Mouse (Mus musculus) urinary bladder, postnatal 14 days (tissue): ENCODE data around the gene Ip6k3.

Experiments used
- DNase-seq: peaks from one replicate; pipeline ENCODE4 v3.0.0; 2021; ENCODE audit warnings: low spot score

Ip6k3 gene

DNA sequence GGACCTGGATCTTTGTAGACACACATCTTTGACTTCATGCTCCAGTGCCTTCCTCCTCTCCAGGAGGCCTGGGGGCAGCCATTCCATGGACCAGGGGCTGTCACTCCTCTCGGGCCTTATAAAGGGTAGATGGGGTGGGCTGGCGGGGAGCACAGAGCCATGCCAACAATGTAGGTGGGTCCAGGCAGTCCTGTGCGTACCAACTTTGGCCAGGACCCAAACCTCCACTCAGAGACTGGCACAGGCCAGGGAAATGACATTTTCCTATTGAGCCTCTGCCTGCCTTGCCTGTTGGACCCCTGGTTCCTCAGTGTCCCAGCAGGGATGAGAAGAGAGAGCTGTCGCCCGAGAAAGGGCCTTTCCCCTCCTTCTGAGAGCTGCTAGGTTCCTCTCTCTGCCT is 14.8 kb upstream of the Ip6k3 start:
- no peak for DNase-seq

DNA sequence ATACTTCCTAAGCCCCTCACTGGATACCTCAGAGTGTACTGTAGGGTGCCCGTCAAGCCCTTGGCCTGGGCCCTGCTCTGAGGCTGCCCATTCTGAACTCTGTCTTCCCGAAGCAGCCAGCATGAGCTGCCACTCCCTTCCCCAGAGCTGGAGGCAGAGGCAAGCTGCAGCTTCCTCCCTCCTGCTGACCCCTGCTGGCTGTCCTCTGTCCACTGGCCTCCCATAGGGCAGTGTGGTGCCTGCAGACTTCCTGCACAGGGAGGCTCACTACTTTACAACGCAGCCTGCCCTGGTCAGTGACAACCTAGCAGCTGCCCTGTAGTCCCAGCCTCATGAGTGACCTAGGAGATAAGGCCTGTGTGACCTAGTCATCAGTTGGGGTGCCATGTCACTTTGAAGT is 14.1 kb upstream of the Ip6k3 start:
- peak; percentile 52 for DNase-seq

DNA sequence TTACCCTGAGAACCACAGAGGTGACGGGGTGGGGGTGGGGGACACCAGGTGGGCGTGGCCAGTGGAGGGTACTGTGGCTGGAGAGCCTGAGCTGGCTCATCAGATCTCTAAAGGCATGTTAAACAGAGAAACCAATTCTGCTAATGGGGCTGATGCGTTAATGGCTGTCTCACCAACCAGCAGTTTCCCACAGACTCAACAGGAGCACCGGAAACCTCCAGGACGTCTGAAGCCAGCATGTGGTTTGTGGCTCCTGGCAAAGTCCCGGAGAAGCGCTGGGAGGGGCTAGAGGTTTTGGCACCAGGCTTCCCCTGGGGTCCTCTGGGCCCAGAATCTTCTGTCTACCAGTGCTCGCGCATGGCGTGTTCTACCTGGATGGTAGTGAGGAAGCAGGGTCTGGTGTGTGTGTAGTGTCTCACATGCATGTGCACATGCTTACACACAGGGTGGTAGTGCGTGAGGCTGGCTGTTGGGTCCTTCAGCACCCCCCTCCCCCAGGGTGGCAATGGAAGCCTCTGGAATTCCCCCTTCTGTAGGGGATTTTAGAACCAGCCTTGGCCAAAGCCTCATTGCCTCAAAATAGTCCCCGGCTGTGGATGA is 12.2 kb upstream of the Ip6k3 start:
- no peak for DNase-seq

DNA sequence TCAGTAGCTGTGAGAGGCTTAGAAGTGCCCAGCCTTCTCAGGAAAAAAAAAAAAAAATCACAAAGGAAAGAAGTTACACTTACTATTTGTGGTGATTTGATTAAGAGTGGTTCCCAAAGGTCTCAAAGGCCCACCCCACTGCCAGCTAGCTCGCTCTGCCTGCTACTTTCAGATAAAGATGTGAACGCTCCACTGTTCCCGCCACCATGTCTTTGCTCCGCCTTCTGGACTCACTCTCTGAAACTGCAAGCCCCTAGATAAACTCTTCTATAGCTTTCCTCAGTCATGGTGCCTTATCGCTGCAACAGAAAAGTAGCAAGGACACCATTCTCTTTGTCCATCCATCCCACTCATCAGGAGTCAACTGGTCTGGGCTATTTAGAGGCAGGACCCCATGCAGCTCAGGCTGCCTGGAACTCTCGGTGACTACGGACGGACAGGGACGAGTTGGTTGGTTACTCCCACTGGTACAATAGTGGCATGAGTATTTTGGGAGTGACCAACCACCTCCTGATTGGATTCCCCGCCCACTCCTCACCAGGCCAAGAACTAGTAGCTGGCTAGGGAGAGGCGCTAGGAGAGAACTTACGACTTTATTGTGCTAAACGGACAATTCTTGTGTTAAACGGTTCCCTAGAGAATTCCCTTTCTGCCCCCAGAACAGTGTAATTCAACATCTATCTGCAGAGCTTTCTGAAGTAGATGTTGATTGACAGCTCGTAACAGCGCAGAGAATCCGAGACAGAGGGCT is 11.0 kb upstream of the Ip6k3 start:
- DNase-seq, result no peak

DNA sequence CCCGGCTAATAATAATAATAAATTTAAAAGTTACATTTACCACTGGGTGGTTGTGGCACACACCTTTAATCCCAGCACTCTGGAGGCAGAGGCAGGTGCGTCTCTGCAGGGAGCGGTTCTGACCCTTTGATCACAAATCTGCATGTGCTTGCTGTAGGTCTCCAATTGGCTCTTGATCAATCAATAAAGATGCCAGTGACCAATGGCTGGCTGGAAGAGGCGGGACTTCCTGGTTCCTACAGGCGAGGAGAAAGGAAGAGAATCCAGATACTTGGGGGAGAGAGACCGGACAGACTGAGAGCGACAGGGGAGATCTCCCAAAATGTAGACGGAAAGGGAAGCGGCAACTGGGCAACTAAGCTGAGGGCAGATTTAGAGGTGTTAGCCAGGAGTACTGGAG is 10.4 kb upstream of the Ip6k3 start:
- DNase-seq, result no peak

DNA sequence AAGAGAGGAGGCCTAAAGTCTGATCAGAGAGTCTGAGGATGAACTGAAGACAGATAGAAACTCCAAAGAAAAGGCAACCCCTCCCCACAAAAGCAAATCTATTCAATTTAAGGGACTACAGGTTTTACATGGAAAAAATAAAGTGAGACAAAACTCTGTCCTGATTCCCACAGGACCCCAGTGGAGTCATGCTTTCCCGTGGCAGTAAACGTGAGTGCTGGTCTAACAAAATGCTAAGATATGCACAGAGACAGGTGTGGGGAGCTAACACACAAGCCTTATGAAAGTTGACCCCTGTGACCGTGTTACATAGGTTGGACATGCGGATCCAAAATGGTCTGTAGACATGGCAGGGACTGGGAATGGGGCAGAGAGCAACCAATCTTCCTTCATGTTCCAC is 9.2 kb upstream of the Ip6k3 start:
- DNase-seq, result no peak

DNA sequence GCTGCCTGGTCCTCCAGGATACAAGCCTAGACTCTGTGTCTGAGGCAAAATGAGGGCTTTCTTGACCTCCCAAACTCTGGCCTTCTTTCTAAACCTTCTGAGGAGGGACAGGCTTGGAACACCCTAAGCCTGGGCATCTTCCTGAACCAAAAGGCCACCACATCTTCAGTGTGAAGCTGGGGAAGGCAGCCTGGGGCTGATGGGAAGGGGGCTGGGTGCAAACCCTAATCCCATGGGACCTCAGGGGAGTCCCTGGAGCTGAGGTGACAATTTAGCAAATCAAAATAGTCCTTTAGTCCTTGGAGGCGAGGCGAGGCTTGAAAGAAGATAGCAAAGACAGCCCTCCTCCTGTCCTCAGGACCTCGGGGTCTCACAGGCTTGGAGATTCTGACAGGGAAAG is 8.7 kb upstream of the Ip6k3 start:
- DNase-seq, result no peak

DNA sequence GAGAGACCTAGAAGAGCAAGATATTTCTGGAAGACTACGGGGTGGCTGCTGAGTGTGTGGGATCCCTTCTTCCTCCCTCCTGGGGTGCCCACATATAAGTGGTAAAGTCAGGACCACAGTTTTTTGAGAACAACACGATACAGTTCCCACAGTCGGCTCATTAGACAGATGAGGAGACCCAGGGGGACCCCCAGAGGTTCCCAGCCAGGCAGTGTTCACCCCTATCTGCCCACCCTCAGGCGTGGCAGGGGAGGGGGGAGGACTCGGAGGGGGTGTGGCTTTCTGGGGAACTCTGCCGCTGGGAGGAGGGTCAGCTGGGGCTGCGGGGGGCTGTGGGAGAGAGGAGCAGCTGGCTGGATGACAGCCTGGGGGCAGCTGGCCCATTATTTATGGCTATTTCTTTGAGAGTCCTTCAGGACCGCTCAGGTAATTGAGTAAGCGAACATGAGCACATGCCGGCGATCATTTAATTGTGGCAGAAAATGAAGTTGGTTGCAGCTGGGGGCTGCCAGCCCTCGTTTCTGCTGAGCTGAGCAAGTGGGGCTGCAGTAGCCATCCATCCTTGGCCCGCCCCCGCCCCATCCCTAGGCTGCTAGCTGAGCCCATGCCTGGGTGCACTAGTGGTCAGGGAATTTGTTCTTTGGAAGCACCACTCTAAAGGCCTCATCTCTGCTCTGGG is 7.7 kb upstream of the Ip6k3 start:
- DNase-seq, result no peak

DNA sequence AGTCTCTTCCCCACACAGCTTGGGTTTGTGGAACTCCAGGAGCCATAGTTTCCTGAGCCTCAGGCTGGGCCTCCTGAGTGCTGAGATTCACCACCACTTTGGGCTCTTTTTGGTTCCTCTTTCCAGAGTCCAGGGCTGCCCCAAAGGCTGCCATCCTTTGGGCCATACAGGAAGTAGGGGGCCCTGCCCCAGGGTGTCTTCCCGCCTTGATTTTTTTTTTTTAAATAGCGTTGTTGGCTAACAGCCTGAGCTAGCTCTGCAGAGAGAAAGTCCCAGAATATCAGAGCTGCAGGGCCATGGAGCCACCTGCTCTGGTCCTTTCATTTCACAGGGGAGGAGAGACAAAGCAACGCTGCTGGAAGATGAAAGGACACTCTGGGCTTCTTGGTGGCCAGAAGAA is 6.1 kb upstream of the Ip6k3 start:
- DNase-seq, result no peak

DNA sequence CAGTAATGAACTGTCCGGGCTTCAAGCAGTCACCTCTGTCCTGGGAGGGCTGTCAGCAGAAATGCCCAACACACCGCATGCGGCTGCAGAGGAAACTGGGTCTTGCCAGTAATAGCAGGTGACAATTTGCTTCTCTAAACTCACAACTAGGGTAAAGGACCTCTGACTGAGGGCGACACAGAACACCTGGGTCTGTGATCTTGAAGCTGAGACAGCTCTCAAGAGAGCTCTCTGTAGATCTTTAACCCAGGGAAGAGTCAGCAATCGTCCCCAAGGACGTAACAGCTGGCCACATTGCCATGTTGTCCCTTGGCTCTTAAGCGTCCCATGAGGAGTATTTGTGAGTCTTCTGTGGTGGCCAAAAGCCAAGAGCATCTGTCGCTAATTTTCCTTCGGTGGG is 4.9 kb upstream of the Ip6k3 start:
- no peak for DNase-seq

DNA sequence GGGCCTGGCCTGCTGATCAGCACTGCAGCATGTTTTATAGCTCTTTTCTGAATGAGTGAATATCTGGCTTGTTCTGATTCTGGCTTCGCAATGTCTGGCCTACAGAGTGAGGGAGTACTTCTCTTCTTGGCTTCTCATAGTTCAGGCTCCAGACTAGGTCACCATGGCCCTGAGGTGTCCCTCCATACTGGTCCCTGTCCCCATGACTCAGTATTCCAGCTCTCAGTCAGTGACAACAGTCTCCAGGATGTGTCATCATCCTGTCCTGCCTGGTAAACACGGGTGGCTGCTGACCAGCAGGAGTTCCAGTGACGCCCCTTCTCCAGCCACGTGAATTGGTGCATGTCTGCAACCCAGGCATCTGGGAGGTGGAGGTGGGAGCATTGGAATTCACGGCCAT is 3.5 kb upstream of the Ip6k3 start:
- DNase-seq, result no peak

DNA sequence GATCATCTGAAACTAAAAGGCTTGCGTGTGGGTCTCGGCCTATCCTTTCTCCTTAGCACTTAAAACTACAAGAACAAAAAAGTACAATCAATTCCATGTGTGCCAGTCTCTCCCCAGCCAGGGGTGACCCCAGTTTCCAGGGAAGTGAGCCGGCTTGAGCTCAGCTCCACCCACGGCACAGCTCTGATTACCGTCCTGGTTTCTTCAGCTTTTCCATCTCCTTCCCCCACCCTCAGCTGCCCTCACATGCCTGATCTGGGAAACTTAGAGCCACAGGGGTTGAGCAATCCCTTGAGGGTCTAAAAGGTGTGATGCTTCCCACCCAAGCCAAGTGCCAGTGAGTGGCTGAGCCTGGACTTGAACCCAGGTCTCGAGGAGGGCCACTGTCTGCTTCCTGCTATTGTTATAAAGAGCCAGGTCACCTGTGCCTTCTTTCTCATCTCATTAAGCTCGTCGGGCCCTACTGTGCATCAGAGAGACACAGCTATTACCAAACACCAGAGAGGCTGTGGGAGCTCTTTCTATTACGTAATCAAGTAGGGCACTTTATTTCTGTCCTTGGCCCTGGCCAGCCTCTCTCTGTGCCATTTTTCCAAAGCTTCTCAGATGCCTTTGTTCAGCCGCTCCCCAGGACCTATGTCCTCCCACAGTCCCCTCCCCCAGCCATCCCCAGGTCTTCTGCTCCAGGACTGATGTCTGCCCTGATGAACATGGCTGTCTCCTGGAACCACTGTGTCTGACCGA is 2.5 kb upstream of the Ip6k3 start:
- DNase-seq, result no peak

DNA sequence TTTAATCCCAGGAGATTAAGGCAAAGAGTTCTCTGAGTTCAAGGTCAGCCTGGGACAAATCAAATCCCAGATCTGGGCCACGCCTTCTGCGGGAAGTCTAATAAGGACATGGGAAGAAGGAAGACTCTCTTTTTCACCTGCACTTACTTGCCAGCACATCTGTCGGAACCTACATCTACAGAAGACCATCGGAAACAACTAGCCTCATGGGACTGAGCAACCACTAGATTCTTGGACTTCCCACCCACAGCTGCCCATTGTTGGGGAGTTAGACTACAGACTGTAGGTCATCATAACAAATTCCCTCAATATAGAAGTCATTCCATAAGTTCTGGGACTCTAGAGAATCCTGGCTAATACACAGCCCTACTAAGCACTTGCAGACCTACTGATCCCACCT is 974 bp upstream of the Ip6k3 start:
- no peak for DNase-seq

DNA sequence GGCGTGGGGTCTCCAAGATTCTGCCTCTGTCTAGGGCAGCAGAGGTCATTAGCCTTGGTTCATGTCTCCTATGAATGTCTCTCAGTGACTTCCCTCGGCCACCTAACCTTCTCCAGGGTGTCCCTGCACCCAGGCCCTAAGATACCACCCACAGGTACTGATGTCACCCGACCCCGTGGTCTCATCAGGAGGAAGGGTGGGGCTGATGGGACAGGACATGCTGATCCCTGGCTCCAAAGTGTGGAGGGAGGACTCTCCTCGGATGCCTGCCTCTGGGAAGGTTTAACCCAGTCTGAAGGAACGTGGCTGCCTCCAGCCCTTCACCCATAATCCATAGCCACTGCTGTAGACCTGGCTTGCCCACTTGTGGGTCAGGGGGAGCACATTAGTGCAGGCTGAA is 694 bp downstream of the Ip6k3 start:
- DNase-seq, result no peak

DNA sequence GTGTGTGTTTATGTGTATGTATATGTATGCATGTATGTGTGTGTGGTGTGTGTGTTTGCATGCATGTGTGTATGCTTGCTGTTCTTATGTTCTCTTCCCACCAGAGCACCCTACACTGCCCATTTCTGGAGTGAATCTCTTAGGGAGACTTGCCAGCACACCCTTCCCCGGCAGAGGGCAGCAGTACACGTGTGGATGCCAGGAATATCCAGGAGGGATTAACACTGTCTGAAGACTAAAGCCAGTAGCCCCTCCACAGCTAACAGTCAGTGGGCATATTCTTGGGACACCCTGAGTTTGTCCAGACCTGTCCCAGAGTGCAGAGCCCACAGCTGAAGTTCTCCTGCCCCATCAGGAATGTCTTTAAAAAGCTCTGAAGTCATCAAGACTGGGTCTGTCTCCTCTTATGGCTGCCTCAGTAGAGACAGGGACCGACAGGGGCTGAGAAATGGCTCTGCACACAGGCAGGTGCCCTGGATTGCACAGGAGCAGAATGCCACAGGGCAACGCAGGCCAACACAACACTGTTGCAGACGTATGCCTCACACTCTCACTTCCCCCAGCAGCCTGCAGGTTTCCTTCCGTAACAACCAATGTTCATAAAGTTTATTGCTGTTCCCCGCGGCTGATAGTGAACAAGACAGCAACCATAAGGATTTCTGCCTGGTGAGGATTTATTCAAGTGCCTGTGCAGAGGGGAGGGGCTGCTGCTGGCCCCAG is 2.4 kb downstream of the Ip6k3 start:
- DNase-seq, result peak; percentile 41

DNA sequence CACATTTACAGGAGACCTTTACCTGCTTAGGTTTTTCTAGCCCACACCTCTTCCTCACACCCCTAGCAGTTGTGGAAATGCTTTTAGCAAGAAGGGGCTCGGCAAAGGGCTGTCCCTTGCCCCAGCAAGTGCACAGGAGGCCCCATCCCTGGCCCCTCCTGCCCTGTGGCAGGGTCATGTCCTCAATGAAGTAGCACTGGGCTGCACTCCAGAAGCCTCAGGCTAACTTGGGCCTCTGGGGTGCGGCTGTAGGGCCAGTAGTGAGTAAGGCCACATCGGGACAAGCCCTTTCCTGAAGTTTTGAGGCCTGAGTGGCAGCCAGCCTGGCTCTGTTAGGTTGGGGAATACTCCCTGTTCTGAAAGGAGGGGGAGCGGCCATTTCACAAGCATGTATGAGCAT is 6.7 kb downstream of the Ip6k3 start:
- peak; percentile 42 for DNase-seq

DNA sequence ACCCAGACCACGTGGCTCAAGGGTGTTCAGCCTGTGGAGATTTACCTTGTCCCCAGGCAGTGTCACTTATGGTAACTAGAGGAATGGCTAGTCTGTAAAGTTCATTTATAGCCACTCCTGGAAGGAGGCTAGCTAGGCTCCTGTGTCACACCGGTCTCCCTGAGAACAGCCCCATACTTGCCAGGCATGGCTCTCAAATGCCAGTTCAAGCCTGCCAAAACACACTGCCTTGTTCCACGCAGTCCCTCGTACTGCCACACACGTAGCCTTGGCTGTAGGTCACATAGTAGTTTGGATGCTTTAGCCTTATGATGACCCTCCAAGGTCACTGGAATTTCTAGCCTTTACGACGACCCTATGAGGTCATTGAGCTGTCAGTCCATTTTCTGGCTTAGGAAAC is 8.4 kb downstream of the Ip6k3 start:
- no peak for DNase-seq

DNA sequence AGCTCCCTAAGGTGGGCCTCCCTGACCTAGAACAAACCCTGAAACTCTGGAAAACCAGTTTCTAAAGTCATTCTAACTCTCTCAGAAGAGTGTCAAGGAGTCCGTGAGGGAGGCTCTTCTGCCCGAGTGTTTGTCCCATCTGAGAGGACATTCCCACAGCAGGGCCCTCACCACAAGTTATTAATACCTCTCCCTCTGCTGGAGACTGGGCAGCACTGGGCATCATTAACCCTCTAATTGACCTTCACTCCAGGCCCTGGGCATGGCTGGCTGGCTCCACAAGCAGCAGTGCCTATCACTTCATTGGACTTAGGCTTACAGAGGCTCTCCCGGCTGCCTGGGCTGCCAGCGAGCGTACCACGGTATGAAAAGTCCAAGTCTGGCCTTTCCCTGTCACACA is 9.2 kb downstream of the Ip6k3 start:
- DNase-seq, result no peak

DNA sequence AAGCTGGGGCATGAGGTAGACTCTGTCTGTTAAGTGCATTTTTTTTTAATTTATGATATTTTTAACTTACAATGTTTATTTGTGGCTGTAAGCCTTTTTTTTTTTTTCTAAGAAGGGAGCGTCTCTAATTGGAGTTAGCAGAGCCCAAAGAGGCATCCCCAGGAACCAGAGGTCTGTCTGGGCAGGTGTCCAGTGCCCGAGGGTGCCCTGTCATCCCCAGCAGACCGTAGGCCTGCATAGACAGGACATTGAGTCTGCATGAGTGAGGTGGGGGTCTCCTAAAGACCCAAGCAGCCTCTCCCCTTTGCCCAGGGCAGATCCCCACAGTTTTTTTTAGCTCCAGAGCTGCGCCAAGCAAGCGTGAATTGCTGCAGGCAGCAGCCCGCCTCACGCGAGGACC is 11.8 kb downstream of the Ip6k3 start:
- DNase-seq, result no peak

DNA sequence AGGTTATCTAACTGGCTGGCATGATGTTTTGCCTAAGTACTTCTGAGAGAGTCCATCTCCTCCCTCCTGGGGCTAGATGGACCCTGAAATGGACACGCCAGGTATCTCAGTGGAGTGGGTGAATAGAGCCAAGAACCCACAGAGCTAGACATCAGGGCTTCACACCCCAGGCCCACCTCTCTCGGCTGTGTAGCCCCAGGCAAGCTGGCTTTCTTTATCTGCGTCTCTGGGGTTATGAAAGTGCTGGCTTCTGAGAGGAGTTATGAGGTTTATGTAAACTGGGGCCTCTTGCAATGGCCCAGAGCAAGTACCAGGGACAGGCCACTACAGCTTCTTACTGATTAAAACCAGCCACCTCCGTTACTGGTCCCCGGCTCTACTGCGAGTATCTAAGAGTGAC is 12.7 kb downstream of the Ip6k3 start:
- DNase-seq, result no peak

DNA sequence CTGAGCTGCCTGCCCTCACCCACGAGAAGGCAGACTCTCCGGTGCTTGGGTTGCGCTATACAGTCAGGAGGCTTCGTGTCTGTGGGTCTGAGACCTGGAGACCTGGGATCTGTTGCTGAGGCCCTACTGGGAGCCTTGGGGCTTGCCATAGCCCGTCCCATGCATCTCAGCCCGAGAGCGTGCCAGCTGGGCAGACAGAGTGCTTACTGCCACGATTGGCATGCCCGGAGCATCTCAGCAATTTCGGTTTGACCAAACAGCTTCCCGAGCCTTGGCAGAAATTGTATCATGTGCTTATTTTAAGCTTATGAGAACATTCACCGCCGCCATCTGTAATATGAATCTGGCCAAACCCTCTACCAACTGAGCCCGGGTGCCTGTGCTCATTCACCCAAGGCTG is 13.3 kb downstream of the Ip6k3 start:
- no peak for DNase-seq

DNA sequence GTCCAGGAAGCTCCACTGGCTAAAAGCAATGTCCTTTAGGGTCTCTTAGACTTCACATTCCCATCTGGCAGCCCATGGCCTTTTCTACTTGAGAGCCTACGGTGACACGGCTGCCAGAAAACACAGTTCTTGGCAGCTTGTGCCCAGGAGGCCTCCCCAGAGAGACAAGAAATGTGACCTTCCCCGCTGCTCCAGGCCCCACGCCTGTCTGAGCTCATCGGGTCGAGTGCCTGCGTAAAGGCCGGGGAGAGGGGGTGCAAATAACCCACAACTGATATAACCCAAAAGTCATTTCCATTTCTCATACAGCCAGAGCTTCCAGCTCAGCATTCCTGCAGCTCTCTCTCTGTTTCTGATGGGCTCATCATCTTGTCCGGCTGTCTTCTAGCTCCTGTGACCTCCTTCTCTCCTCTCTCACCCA is 13.8 kb downstream of the Ip6k3 start:
- no peak for DNase-seq
